Comparison of ENCODE assay signal across 15 mouse cellular contexts in the genomic region with DNA sequence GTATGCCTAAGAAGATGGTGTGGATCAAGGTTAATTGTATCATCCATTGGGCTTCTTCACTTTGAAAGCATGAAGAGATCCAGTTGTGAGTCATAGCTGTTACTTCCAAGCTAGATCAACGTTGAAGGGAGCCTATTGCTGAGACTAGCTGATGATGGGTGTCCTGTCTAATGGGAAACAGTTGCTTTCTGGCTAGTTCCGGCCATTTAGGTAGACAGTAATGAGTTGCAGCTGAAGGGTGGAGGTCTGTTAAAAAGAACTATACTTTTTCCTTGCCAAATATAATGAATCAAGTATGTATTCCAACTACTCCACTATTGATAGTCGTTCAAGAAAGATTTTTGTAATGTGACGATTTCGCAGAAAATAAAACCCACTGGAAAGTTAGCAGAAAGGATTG.
"Had no signal": no experiment of that assay in that cellular context is flagged by ENCODE, and none has a peak within 500 bp of the region (broad histone marks: within the 10 kb centered on the region; RNA-seq: fewer than 3 reads in every experiment).

No protein-coding gene starts in this region.

- H3K4me1 ChIP-seq: limb, embryonic 13.5 days had no signal

- H3K4me2 ChIP-seq: limb, embryonic 13.5 days; liver, embryonic 11.5 days; lung, embryonic 14.5 days; neural tube, embryonic 13.5 days had no signal

- H3K27ac ChIP-seq: kidney, postnatal 0 days; limb, embryonic 13.5 days; midbrain, embryonic 10.5 days; neural tube, embryonic 13.5 days; stomach, postnatal 0 days had no signal

- H3K27me3 ChIP-seq: limb, embryonic 13.5 days; neural tube, embryonic 13.5 days had no signal

- H3K36me3 ChIP-seq: limb, embryonic 13.5 days; midbrain, embryonic 10.5 days; neural tube, embryonic 13.5 days had no signal

- DNase-seq: kidney, adult 11 months; kidney, adult 9 months; kidney, postnatal 36 days; layer of hippocampus, adult 9-11 months; lung, embryonic 14.5 days; lung, postnatal 36 days; midbrain, embryonic 14.5 days; right cerebral cortex, postnatal 14 days; thymus, postnatal 4 days had no signal

- H3K9me3 ChIP-seq: limb, embryonic 13.5 days; midbrain, embryonic 10.5 days; neural tube, embryonic 13.5 days had no signal

- H3K9ac ChIP-seq: limb, embryonic 13.5 days; lung, embryonic 14.5 days; neural tube, embryonic 13.5 days had no signal

- H3K4me3 ChIP-seq: limb, embryonic 13.5 days; midbrain, embryonic 10.5 days; neural tube, embryonic 13.5 days had no signal
